Mouse (Mus musculus) C2C12 (cell line): ENCODE measurements around the gene Glrb. TPM values are rescaled to one million over a fixed set of nuclear protein-coding genes. Genes with fewer than 3 reads are reported as not detected.

Experiments used
- H3K27me3 ChIP-seq: one replicate; pipeline ENCODE4 v1.6.1; 2011; ENCODE audit not compliant: control insufficient read depth, insufficient read depth, insufficient read length
- H3K36me3 ChIP-seq: one replicate; pipeline ENCODE4 v1.6.1; 2011; ENCODE audit not compliant: control insufficient read depth, insufficient read depth
- H3K4me3 ChIP-seq: one replicate; pipeline ENCODE4 v1.5.1; 2011; ENCODE audit warnings: mild to moderate bottlenecking, control low read depth; ENCODE audit not compliant: poor library complexity, insufficient read depth, severe bottlenecking
- H3K79me2 ChIP-seq: one replicate; pipeline ENCODE4 v1.6.1; 2011; ENCODE audit not compliant: control insufficient read depth, insufficient read depth
- H3K79me3 ChIP-seq: one replicate; pipeline ENCODE4 v1.6.1; 2011; ENCODE audit warnings: low read depth, control low read depth
- H3ac ChIP-seq: one replicate; pipeline ENCODE3; 2011; ENCODE audit warnings: low read depth; ENCODE audit not compliant: control insufficient read depth, insufficient read length
- CEBPB ChIP-seq: IDR thresholded peaks from one replicate; pipeline ENCODE4 v1.6.1; 2011; ENCODE audit warnings: low read depth, mild to moderate bottlenecking, control low read depth, moderate library complexity
- CTCF ChIP-seq: IDR thresholded peaks from one replicate; pipeline ENCODE4 v1.5.1; 2011; ENCODE audit not compliant: control insufficient read depth, insufficient read depth, insufficient read length
- FOSL1 ChIP-seq: IDR thresholded peaks from one replicate; pipeline ENCODE4 v1.8.0; 2011; ENCODE audit warnings: mild to moderate bottlenecking, low read length; ENCODE audit not compliant: poor library complexity, insufficient read depth, severe bottlenecking
- MAX ChIP-seq: IDR thresholded peaks from one replicate; pipeline ENCODE4 v1.6.1; 2011; ENCODE audit warnings: mild to moderate bottlenecking, control low read depth
- MYOD1 ChIP-seq: IDR thresholded peaks from one replicate; pipeline ENCODE4 v1.6.1; 2011; ENCODE audit warnings: low read depth; ENCODE audit not compliant: control insufficient read depth, insufficient read length
- MYOG ChIP-seq: IDR thresholded peaks from one replicate; pipeline ENCODE4 v1.6.1; 2011; ENCODE audit not compliant: control insufficient read depth, insufficient read length; ENCODE audit errors: extremely low read depth
- USF1 ChIP-seq: IDR thresholded peaks from one replicate; pipeline ENCODE4 v1.6.1; 2011; ENCODE audit warnings: low read depth, mild to moderate bottlenecking, control low read depth, moderate library complexity
- polyA plus RNA-seq: library from polyadenylated mRNA; unstranded; fragments of >200 nt; fragmentation: generic; extraction: Trizol; gene quantifications from one replicate; pipeline ENCODE4 v1.2.1, GENCODE M21; 2012; ENCODE audit warnings: missing spikeins

The Glrb gene
- polyA plus RNA-seq, 1 experiment, result 1.3 TPM

DNA sequence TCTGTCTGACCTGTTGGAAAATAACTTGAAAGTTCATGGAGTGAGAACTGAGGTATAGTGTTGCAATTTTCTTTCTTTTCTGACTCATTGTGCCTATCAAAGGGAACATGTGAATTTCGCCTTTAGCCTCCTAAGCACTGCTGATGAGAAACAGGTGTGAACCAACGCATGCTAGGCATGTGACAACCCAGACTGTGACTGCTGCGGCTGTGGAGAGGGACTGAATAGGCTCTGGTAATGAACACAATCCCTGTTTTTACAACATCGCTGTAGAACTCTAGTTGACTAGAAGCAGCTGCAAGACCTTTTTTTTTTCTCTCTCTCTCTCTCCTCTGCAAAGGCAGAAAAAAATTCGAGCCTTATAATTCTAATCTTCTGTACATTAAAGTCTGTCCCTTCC, 34.9 kb downstream of the Glrb start:
- Histone ChIP-seq H3K27me3 (no peaks in the 10 kb centered on the region), H3K79me3 (no peaks in the 10 kb centered on the region), H3K36me3 (no peaks in the 10 kb centered on the region), H3ac (no peak overlapping the region), H3K4me3 (no peak overlapping the region), H3K79me2 (no peaks in the 10 kb centered on the region)
- TF ChIP-seq CEBPB (no peak), USF1 (no peak), CTCF (no peak), MYOG (no peak), MYOD1 (no peak), FOSL1 (no peak), MAX (no peak)

GRCm38 (mm10) chr3:80874690-80875353, 38.6 kb downstream of the Glrb start:
- Histone ChIP-seq H3K27me3 (no peaks in the 10 kb centered on the region), H3K36me3 (no peaks in the 10 kb centered on the region), H3ac (no peak overlapping the region), H3K79me2 (no peaks in the 10 kb centered on the region), H3K4me3 (no peak overlapping the region), H3K79me3 (no peaks in the 10 kb centered on the region)
- TF ChIP-seq MYOG, result no peak
- TF ChIP-seq MYOD1, result no peak
- no peak for TF ChIP-seq MAX

DNA sequence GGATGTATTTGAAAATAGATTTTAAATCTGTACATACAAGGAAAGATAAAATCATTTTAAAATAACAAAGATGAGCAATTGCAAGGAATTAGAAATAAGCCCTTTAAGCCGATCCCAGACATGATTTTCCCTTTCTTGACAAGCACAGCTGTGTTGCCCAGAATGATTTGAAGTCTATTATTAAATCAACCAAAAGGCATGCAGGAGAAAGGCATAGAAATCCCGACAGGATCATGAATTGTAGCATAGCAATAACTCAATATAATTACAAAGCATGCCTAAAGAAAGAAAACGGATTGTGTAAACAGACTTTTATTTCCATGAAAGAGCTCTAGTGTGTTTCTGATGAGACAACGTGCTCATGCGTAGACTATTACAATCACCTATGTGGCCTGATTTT, 39.4 kb downstream of the Glrb start:
- Histone ChIP-seq H3K36me3 (no peaks in the 10 kb centered on the region), H3K79me2 (no peaks in the 10 kb centered on the region), H3K79me3 (no peaks in the 10 kb centered on the region), H3ac (no peak overlapping the region), H3K4me3 (no peak overlapping the region), H3K27me3 (no peaks in the 10 kb centered on the region)
- no peak for TF ChIP-seq MYOG

DNA sequence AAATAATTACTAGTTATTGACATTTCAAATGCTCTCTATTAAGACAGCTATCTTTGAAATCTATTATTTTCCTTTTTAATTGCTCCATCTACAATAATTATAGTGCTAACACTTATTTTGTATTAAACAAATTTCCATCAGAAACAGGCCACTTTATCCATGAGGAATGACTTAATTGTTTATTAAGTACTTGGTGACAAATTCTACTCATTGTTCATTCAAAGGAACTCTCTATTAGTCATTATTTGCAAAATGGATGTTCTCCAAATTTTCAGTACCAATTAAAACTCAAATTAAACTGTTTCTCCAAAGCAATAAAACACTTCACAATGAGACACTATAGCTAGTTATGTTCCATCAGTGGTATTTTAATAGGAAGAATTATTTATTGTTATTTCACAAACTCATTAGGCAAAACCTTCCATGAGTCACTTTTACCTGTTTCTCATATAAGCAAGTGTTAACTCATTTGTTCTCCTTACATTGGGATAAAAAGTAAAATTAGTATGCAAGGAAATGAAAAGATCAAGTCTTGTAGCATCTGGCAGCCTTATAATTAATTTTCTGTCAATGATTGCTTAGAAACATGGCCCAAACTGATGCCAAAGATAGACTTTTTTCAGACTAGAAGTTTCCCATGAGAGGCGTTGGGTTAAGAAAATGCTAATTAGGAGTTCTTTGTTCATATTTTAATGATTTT, 41.8 kb downstream of the Glrb start:
- H3K27me3 ChIP-seq, result no peaks in the 10 kb centered on the region
- H3K79me2 ChIP-seq, result no peaks in the 10 kb centered on the region
- TF ChIP-seq MYOD1, result no peak
- no peak for TF ChIP-seq MYOG
- TF ChIP-seq CTCF, result no peak
- TF ChIP-seq FOSL1, result no peak
- no peak for TF ChIP-seq USF1
- no peak for TF ChIP-seq CEBPB
- TF ChIP-seq MAX, result no peak
- H3K4me3 ChIP-seq, result no peak overlapping the region
- no peak overlapping the region for H3ac ChIP-seq
- H3K79me3 ChIP-seq, result no peaks in the 10 kb centered on the region
- no peaks in the 10 kb centered on the region for H3K36me3 ChIP-seq

- Histone ChIP-seq H3K79me2 (no peaks in the 10 kb centered on the region), H3ac (no peak overlapping the region), H3K27me3 (no peaks in the 10 kb centered on the region), H3K36me3 (no peaks in the 10 kb centered on the region), H3K79me3 (no peaks in the 10 kb centered on the region), H3K4me3 (no peak overlapping the region)
- no peak for TF ChIP-seq USF1
- no peak for TF ChIP-seq CTCF
- TF ChIP-seq MYOG, result no peak
- no peak for TF ChIP-seq FOSL1
- no peak for TF ChIP-seq MYOD1
- no peak for TF ChIP-seq CEBPB
- no peak for TF ChIP-seq MAX
These were observed 46.1 kb downstream of the Glrb start for GRCm38 (mm10) chr3:80867328-80867727.

DNA sequence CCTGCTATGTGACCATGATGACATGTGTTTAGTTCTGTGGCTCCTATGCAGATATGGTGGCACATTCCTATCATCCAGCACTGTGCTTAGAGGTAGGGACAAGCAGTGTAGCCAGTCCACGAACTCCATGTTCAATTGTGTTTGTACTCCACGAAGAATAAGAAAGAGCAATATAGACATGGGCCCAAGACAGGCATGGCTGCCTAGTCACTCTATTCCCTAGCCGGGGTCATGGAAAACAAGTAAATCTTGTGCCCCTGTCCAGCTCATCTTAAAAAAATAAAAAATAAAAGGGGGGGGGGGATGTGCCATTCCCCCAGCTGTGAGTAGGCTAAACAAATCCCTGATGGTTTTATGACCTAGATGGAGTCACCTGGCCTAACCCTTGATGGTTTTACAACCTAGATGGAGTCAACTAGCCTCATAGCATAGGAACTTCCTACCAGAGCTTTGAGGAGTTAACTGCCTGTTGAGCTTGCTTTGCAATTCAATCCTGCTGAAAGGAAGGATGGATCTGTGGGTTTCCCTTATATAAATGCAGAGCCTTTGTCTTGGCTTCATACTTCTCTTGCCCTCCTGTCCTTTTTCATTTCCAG, 60.5 kb downstream of the Glrb start:
- Histone ChIP-seq H3K4me3 (no peak overlapping the region), H3K27me3 (no peaks in the 10 kb centered on the region), H3K79me3 (no peaks in the 10 kb centered on the region), H3ac (no peak overlapping the region), H3K79me2 (no peaks in the 10 kb centered on the region), H3K36me3 (no peaks in the 10 kb centered on the region)
- no peak for TF ChIP-seq MYOD1
- TF ChIP-seq MAX, result no peak
- no peak for TF ChIP-seq FOSL1
- no peak for TF ChIP-seq CTCF
- TF ChIP-seq MYOG, result no peak
- no peak for TF ChIP-seq USF1
- no peak for TF ChIP-seq CEBPB
